Mouse (Mus musculus): ENCODE measurements around the gene Golga4.

Gene Golga4

GRCm38 (mm10) chr9:118624146-118624545, 118.1 kb downstream of the Golga4 start:
- DNase-seq (ENCODE audit: low spot score in 2 of 2), result no peak

GRCm38 (mm10) chr9:118629763-118630379, 123.8 kb downstream of the Golga4 start:
- no peak for DNase-seq (ENCODE audit: low spot score in 2 of 2)

Measured in spleen, postnatal 14 days (tissue).